Mouse (Mus musculus): ENCODE results near the gene Sdsl. TPM values are rescaled to one million over a fixed set of nuclear protein-coding genes. Genes with fewer than 3 reads are reported as not detected.
A peak's percentile ranks its signal among the peaks of the same experiment; 100 is the strongest.

The Sdsl gene
- polyA plus RNA-seq, 1 experiment from 2014 or later = 18.1 TPM

DNA sequence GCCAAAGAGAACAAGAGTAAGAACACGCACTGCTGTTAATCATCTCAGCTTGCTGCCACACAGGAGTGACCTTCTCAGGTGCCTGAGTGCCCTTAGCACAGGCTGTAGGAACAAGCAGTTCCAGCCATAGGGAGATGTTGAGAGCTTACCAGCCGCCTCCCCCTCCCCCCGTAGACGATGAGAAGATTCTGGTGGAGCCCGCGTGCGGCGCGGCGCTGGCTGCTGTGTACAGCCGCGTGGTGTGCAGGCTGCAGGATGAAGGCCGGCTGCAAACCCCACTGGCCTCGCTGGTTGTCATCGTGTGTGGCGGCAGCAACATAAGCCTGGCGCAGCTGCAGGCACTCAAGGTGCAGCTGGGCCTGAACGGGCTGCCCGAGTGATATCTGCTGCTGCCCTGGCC is 10.8 kb upstream of the Sdsl start:
- Histone ChIP-seq H3K4me1 (ENCODE audit: control insufficient read depth, insufficient read depth, low read length) (no peaks in the 10 kb centered on the region), H3K4me2 (ENCODE audit: low read depth, low read length) (no peak overlapping the region), H3K9me3 (replicated peaks; ENCODE audit: control insufficient read depth, low read length) (no peaks in the 10 kb centered on the region), H3K4me3 (ENCODE audit: low read length) (no peak overlapping the region), H3K27me3 (ENCODE audit: control insufficient read depth, insufficient read depth, low read length) (no peaks in the 10 kb centered on the region), H3K27ac (ENCODE audit: low read length) (no peak overlapping the region), H3K36me3 (ENCODE audit: control insufficient read depth, insufficient read depth) (peaks cover 15% of the 10 kb centered on the region), H3K9ac (ENCODE audit: low read length) (no peak overlapping the region)
- 73% methylated on average over 19 of the region's 19 CpGs for WGBS
- ATAC-seq (replicated peaks; ENCODE audit: extremely low read depth, insufficient read depth, low FRiP score) = no peak; the same call in 1 of the 2 replicates

DNA sequence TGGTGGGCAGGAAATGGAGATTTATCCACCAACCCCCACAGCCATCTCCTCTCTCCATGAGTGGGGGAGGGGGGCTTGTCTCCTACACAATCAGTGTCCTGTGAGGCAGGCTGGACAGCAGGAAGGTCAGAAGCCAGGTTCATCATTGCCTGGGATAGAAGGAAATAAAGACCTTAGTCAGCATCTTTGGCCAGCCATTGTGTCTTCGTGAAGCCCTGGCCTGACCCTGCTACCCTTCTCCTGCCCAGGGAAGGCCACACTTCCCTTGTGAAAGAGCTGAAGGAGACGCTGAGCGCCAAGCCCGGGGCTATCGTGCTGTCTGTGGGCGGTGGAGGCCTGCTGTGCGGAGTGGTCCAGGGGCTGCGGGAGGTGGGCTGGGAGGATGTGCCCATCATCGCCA is 8.6 kb upstream of the Sdsl start:
- no peak for ATAC-seq (replicated peaks; ENCODE audit: extremely low read depth, insufficient read depth, low FRiP score)
- Histone ChIP-seq H3K4me3 (ENCODE audit: low read length) (no peak overlapping the region), H3K36me3 (ENCODE audit: control insufficient read depth, insufficient read depth) (peaks cover 6% of the 10 kb centered on the region), H3K27ac (ENCODE audit: low read length) (no peak overlapping the region), H3K9ac (ENCODE audit: low read length) (no peak overlapping the region), H3K27me3 (ENCODE audit: control insufficient read depth, insufficient read depth, low read length) (peaks cover 9% of the 10 kb centered on the region), H3K4me1 (ENCODE audit: control insufficient read depth, insufficient read depth, low read length) (peaks cover 1% of the 10 kb centered on the region; the same call in 1 of the 2 replicates), H3K9me3 (replicated peaks; ENCODE audit: control insufficient read depth, low read length) (no peaks in the 10 kb centered on the region), H3K4me2 (ENCODE audit: low read depth, low read length) (no peak overlapping the region)
- 60% methylated on average over 9 of the region's 9 CpGs for WGBS

DNA sequence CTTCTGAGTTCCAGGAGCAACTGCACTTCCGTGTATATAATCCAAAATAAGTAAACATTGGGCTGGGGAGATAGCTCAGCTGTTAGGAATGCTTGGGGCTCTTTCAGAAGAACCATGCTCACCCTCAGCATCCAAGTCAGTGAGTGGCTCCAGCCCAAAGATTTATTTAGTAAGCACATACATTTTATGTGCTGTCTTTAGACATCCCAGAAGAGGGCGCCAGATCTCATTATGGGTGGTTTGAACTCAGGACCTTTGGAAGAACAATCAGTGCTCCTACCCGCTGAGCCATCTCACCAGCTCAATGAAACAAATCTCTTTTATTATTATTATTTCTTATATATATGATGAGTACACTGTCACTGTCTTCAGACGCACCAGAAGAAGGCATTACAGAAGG is 6.9 kb upstream of the Sdsl start:
- H3K36me3 ChIP-seq (ENCODE audit: control insufficient read depth, insufficient read depth) = no peaks in the 10 kb centered on the region
- H3K4me2 ChIP-seq (ENCODE audit: low read depth, low read length) = no peak overlapping the region
- WGBS = 66% methylated on average over 4 of the region's 4 CpGs
- ATAC-seq (replicated peaks; ENCODE audit: extremely low read depth, insufficient read depth, low FRiP score) = no peak
- no peak overlapping the region for H3K9ac ChIP-seq (ENCODE audit: low read length)
- peaks cover 4% of the 10 kb centered on the region; the same call in 1 of the 2 replicates for H3K4me1 ChIP-seq (ENCODE audit: control insufficient read depth, insufficient read depth, low read length)
- H3K9me3 ChIP-seq (replicated peaks; ENCODE audit: control insufficient read depth, low read length) = no peaks in the 10 kb centered on the region
- H3K27ac ChIP-seq (ENCODE audit: low read length) = no peak overlapping the region
- H3K27me3 ChIP-seq (ENCODE audit: control insufficient read depth, insufficient read depth, low read length) = peaks cover 9% of the 10 kb centered on the region
- no peak overlapping the region for H3K4me3 ChIP-seq (ENCODE audit: low read length)

DNA sequence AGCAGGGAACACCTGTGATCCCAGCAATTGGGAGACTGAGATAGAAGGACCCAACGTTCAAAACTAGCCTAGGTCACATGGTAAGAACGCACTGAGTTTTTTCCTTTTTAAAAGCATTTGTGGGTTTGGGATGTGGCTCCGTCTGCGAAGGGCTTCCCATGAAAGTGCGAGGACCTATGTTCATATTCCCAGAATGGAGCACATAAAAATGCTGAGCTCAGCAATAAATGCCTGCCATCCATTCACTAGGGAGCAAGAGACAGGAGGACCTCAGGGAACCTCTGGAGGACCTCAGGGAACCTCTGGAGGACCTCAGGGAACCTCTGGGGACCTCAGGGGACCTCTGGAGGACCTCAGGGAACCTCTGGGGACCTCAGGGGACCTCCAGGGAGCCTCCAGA is 5.4 kb upstream of the Sdsl start:
- no peak for ATAC-seq (replicated peaks; ENCODE audit: extremely low read depth, insufficient read depth, low FRiP score)
- H3K9ac ChIP-seq (ENCODE audit: low read length) = no peak overlapping the region
- H3K4me3 ChIP-seq (ENCODE audit: low read length) = no peak overlapping the region
- no peaks in the 10 kb centered on the region for H3K36me3 ChIP-seq (ENCODE audit: control insufficient read depth, insufficient read depth)
- 84% methylated on average over 5 of the region's 5 CpGs for WGBS
- peaks cover 4% of the 10 kb centered on the region; the same call in 1 of the 2 replicates for H3K4me1 ChIP-seq (ENCODE audit: control insufficient read depth, insufficient read depth, low read length)
- peaks cover 9% of the 10 kb centered on the region for H3K27me3 ChIP-seq (ENCODE audit: control insufficient read depth, insufficient read depth, low read length)
- no peaks in the 10 kb centered on the region for H3K9me3 ChIP-seq (replicated peaks; ENCODE audit: control insufficient read depth, low read length)
- no peak overlapping the region for H3K4me2 ChIP-seq (ENCODE audit: low read depth, low read length)
- H3K27ac ChIP-seq (ENCODE audit: low read length) = no peak overlapping the region

DNA sequence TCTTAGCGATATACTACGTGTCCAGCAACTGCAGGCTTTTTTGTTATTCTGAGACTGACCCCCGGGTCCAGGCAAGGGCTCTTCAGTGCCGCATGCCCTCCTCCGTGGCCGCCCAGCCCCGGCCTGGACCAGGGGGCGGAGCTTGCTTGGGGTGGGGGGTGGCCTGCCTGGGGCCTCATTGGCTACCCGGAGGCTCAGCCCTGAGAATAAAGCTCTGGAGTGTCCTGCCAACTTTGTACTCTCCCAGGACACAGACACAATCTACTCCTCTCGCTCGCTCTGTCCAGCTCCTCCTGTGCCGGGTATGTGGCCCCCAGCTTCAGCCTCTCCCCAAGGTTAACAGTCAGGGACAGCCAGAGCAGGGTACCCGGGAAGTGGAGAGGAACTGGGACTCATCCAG is 3.7 kb upstream of the Sdsl start, which contains the start of gene Sds:
Gene Sds (plus strand): TSS at position 231 of the 400 bp plus-strand sequence.
- Histone ChIP-seq H3K9me3 (replicated peaks; ENCODE audit: control insufficient read depth, low read length) (no peaks in the 10 kb centered on the region), H3K4me2 (ENCODE audit: low read depth, low read length) (peak within 1 kb of the TSS; percentile 42), H3K27me3 (ENCODE audit: control insufficient read depth, insufficient read depth, low read length) (peaks cover 9% of the 10 kb centered on the region), H3K27ac (ENCODE audit: low read length) (no peak within 1 kb of the TSS), H3K36me3 (ENCODE audit: control insufficient read depth, insufficient read depth) (no peaks in the 10 kb centered on the region), H3K9ac (ENCODE audit: low read length) (no peak within 1 kb of the TSS), H3K4me3 (ENCODE audit: low read length) (no peak within 1 kb of the TSS), H3K4me1 (ENCODE audit: control insufficient read depth, insufficient read depth, low read length) (peaks cover 4% of the 10 kb centered on the region; the same call in 1 of the 2 replicates)
- ATAC-seq (replicated peaks; ENCODE audit: extremely low read depth, insufficient read depth, low FRiP score) = peak; percentile 56; the same call in 1 of the 2 replicates
- 9% methylated on average over 13 of the region's 13 CpGs for WGBS

DNA sequence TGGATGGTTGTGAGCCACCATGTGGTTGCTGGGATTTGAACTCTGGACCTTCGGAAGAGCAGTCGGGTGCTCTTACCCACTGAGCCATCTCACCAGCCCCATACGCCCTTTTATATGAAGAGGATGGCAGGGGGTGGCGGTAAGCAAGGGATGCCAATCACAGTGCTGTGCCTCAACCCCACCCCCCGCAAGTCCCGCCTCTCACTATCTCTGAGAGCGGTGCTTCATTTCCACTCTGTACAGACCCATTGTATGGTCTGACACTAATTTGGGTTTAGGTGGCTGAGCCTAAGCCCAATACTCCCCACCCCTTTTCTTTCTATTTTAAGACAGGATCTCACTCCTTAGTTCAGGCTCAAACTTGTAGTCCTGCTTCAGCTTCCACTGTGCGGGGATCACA is 3.3 kb upstream of the Sdsl start:
- Histone ChIP-seq H3K27ac (ENCODE audit: low read length) (no peak overlapping the region), H3K9ac (ENCODE audit: low read length) (no peak overlapping the region), H3K4me1 (ENCODE audit: control insufficient read depth, insufficient read depth, low read length) (peaks cover 4% of the 10 kb centered on the region; the same call in 1 of the 2 replicates), H3K36me3 (ENCODE audit: control insufficient read depth, insufficient read depth) (no peaks in the 10 kb centered on the region), H3K4me3 (ENCODE audit: low read length) (no peak overlapping the region), H3K9me3 (replicated peaks; ENCODE audit: control insufficient read depth, low read length) (no peaks in the 10 kb centered on the region), H3K4me2 (ENCODE audit: low read depth, low read length) (peak overlapping the region; percentile 42), H3K27me3 (ENCODE audit: control insufficient read depth, insufficient read depth, low read length) (peaks cover 9% of the 10 kb centered on the region)
- WGBS = 53% methylated on average over 8 of the region's 8 CpGs
- 0 out of 2 replicates have a peak, but pooled peaks have one; percentile 15 for ATAC-seq (replicated peaks; ENCODE audit: extremely low read depth, insufficient read depth, low FRiP score)

DNA sequence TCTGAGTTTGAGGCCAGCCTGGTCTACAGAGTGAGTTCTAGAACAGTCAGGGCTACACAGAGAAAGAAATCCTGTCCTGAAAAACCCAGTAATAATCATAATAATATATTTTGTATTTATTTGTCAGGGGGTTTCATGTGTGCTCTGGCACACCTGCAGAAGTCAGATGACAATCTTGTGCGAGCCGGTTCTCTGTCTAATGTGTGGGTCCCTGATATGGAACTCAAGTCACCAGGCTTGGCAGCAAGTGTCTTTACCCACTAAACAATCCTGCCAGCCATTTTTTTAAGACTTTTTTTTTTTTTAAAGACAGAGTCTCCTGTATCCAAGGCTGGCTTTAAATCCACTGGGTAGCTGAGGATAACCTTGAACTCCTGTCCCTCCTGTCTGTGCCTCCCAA is 751 bp upstream of the Sdsl start:
- WGBS = 82% methylated on average over 2 of the region's 2 CpGs
- no peak for ATAC-seq (replicated peaks; ENCODE audit: extremely low read depth, insufficient read depth, low FRiP score)
- H3K4me2 ChIP-seq (ENCODE audit: low read depth, low read length) = no peak overlapping the region

DNA sequence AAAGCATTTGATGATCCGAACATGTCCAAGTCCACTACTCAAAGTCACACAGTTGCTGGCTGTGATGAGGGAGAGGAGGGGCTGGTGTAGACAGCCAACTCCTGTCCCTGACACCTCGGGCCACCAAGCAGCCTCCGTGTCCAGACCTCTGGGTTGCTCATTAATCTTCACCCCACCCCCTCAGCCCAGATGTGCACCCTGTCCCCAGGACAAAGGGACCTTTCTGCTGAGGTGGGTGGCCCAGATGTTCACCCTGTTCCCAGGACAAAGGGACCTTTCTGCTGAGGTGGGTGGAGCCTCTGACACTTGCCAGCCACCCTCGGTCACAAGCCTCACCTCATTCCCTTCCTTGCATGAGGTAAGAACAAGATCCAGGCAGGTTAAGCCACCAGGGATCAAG is 1.1 kb downstream of the Sdsl start:
- Histone ChIP-seq H3K4me1 (ENCODE audit: control insufficient read depth, insufficient read depth, low read length) (peaks cover 5% of the 10 kb centered on the region), H3K27ac (ENCODE audit: low read length) (no peak overlapping the region), H3K4me2 (ENCODE audit: low read depth, low read length) (no peak overlapping the region), H3K9me3 (replicated peaks; ENCODE audit: control insufficient read depth, low read length) (no peaks in the 10 kb centered on the region), H3K9ac (ENCODE audit: low read length) (no peak overlapping the region), H3K4me3 (ENCODE audit: low read length) (no peak overlapping the region), H3K27me3 (ENCODE audit: control insufficient read depth, insufficient read depth, low read length) (peaks cover under 1% of the 10 kb centered on the region), H3K36me3 (ENCODE audit: control insufficient read depth, insufficient read depth) (no peaks in the 10 kb centered on the region)
- no peak for ATAC-seq (replicated peaks; ENCODE audit: extremely low read depth, insufficient read depth, low FRiP score)
- 44% methylated on average over 4 of the region's 4 CpGs for WGBS

More for the DNA sequence above, 751 bp upstream of the Sdsl start:
- no peaks in the 10 kb centered on the region for H3K9me3 ChIP-seq (replicated peaks; ENCODE audit: control insufficient read depth, low read length)
- no peak overlapping the region for H3K9ac ChIP-seq (ENCODE audit: low read length)
- H3K27me3 ChIP-seq (ENCODE audit: control insufficient read depth, insufficient read depth, low read length) = peaks cover 9% of the 10 kb centered on the region
- H3K4me3 ChIP-seq (ENCODE audit: low read length) = no peak overlapping the region
- H3K36me3 ChIP-seq (ENCODE audit: control insufficient read depth, insufficient read depth) = no peaks in the 10 kb centered on the region
- peaks cover 4% of the 10 kb centered on the region; the same call in 1 of the 2 replicates for H3K4me1 ChIP-seq (ENCODE audit: control insufficient read depth, insufficient read depth, low read length)
- no peak overlapping the region for H3K27ac ChIP-seq (ENCODE audit: low read length)

DNA sequence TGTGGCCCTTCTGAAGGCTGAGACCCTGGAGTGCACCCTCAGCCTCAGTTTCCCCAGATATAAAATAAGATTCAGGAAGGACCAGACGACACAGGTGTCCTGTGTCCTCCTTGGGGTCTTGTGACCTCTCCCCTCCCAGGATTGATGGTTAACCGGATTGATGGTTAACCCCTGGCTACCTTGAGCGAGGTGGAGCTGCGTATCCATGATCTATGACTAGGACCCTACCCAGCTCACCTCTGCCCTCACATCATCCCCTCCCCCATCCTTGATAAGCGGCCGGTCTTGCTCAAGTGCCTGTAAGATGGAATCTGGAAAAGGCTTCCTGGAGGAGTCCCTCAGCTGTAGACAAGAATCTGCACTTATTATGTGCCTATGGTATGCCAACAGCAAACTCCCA is 3.8 kb downstream of the Sdsl start:
- H3K4me3 ChIP-seq (ENCODE audit: low read length) = no peak overlapping the region
- H3K27me3 ChIP-seq (ENCODE audit: control insufficient read depth, insufficient read depth, low read length) = no peaks in the 10 kb centered on the region
- H3K9ac ChIP-seq (ENCODE audit: low read length) = no peak overlapping the region
- peaks cover 5% of the 10 kb centered on the region for H3K4me1 ChIP-seq (ENCODE audit: control insufficient read depth, insufficient read depth, low read length)
- H3K9me3 ChIP-seq (replicated peaks; ENCODE audit: control insufficient read depth, low read length) = 0 out of 2 replicates have a peak, but pooled peaks cover 3% of the 10 kb centered on the region
- no peak for ATAC-seq (replicated peaks; ENCODE audit: extremely low read depth, insufficient read depth, low FRiP score)
- H3K4me2 ChIP-seq (ENCODE audit: low read depth, low read length) = no peak overlapping the region
- no peaks in the 10 kb centered on the region for H3K36me3 ChIP-seq (ENCODE audit: control insufficient read depth, insufficient read depth)
- 76% methylated on average over 6 of the region's 6 CpGs for WGBS
- no peak overlapping the region for H3K27ac ChIP-seq (ENCODE audit: low read length)
